Comparison of ENCODE assay signal across 8 mouse cellular contexts in genomic region chr13:114458886-114459700, GRCm38 (mm10). TPM values are rescaled to one million over a fixed set of nuclear protein-coding genes. Genes with fewer than 3 reads are reported as not detected.
DNase-seq lines count a peak whose midpoint lies in the region; ATAC-seq and TF ChIP-seq lines count a peak whose summit lies in the region.

TSS of gene Fst (minus strand) at chr13:114458951.

- H3K27me3 ChIP-seq in thymus, adult 2 months (ENCODE audit: control insufficient read depth, insufficient read depth, low read length): peaks cover 18% of the 10 kb centered on the region; the same call in 1 of the 2 replicates
- peaks cover 73% of the 10 kb centered on the region for H3K27me3 ChIP-seq in embryonic facial prominence, embryonic 10.5 days (replicated peaks; ENCODE audit: low read depth, poor library complexity, severe bottlenecking)
- peaks cover 18% of the 10 kb centered on the region for H3K27me3 ChIP-seq in heart, embryonic 14.5 days (ENCODE audit: control insufficient read depth, insufficient read depth, low read length)
- H3K27me3 ChIP-seq in limb, embryonic 11.5 days (ENCODE audit: control insufficient read depth, insufficient read depth, low read length): peaks cover 30% of the 10 kb centered on the region
- H3K27me3 ChIP-seq in midbrain, embryonic 16.5 days (ENCODE audit: control insufficient read depth, insufficient read depth, low read depth, low read length): peaks cover 6% of the 10 kb centered on the region

- TF ChIP-seq CTCF in thymus, adult 2 months (IDR thresholded peaks at IDR 0.05; ENCODE audit: borderline replicate concordance, control insufficient read depth, extremely low read depth, insufficient read depth, low read length, poor library complexity): no peak

- no peak within 1 kb of the TSS for H3K27ac ChIP-seq in thymus, adult 2 months (ENCODE audit: control insufficient read depth, insufficient read depth, low read length)
- H3K27ac ChIP-seq in embryonic facial prominence, embryonic 10.5 days (replicated peaks): peak within 1 kb of the TSS; percentile 83
- no peak within 1 kb of the TSS for H3K27ac ChIP-seq in heart, embryonic 14.5 days (replicated peaks in 1 of 2; ENCODE audit: control insufficient read depth in 1 of 2, insufficient read depth in 1 of 2, low read depth in 2 of 2, low read length in 2 of 2)
- no peak within 1 kb of the TSS for H3K27ac ChIP-seq in limb, embryonic 11.5 days (replicated peaks; ENCODE audit: low read depth, low read length)
- H3K27ac ChIP-seq in midbrain, embryonic 16.5 days (ENCODE audit: low read length): no peak within 1 kb of the TSS

- H3K4me3 ChIP-seq in thymus, adult 2 months (ENCODE audit: control insufficient read depth, insufficient read depth, low read length): peak within 1 kb of the TSS; percentile 32
- peak within 1 kb of the TSS; percentile 64 for H3K4me3 ChIP-seq in embryonic facial prominence, embryonic 10.5 days
- H3K4me3 ChIP-seq in heart, embryonic 14.5 days (ENCODE audit: control insufficient read depth in 1 of 2, insufficient read depth in 1 of 2, low read depth in 1 of 2, low read length in 2 of 2): peak within 1 kb of the TSS; percentile 64 to 68
- peak within 1 kb of the TSS; percentile 49 for H3K4me3 ChIP-seq in limb, embryonic 11.5 days (ENCODE audit: low read depth, low read length)
- H3K4me3 ChIP-seq in midbrain, embryonic 16.5 days (ENCODE audit: low read depth, low read length): peak within 1 kb of the TSS; percentile 62

- H3K4me1 ChIP-seq in thymus, adult 2 months (replicated peaks; ENCODE audit: control insufficient read depth, insufficient read depth, low read length): peaks cover 8% of the 10 kb centered on the region; the same call in 1 of the 2 replicates
- peaks cover 42% of the 10 kb centered on the region for H3K4me1 ChIP-seq in embryonic facial prominence, embryonic 10.5 days
- peaks cover 8 to 10% of the 10 kb centered on the region in 2 experiments; a peak in 3 of 4 replicates for H3K4me1 ChIP-seq in heart, embryonic 14.5 days (ENCODE audit: control insufficient read depth in 2 of 2, insufficient read depth in 2 of 2, low read length in 2 of 2)
- H3K4me1 ChIP-seq in limb, embryonic 11.5 days (ENCODE audit: control insufficient read depth, insufficient read depth, low read length): peaks cover 3% of the 10 kb centered on the region; the same call in 1 of the 2 replicates
- peaks cover 36% of the 10 kb centered on the region for H3K4me1 ChIP-seq in midbrain, embryonic 16.5 days (ENCODE audit: control insufficient read depth, insufficient read depth, low read length)

- H3K9me3 ChIP-seq in embryonic facial prominence, embryonic 10.5 days: no peaks in the 10 kb centered on the region
- no peaks in the 10 kb centered on the region for H3K9me3 ChIP-seq in heart, embryonic 14.5 days (ENCODE audit: control insufficient read depth, low read length)
- no peaks in the 10 kb centered on the region for H3K9me3 ChIP-seq in limb, embryonic 11.5 days (ENCODE audit: control insufficient read depth, low read length)
- H3K9me3 ChIP-seq in midbrain, embryonic 16.5 days (replicated peaks; ENCODE audit: control insufficient read depth, low read length, poor library complexity, severe bottlenecking): no peaks in the 10 kb centered on the region

- peak within 1 kb of the TSS; percentile 52 for H3K9ac ChIP-seq in heart, embryonic 14.5 days (ENCODE audit: low read length)
- peak within 1 kb of the TSS; percentile 56 for H3K9ac ChIP-seq in limb, embryonic 11.5 days (ENCODE audit: low read length)
- peak within 1 kb of the TSS; percentile 59 for H3K9ac ChIP-seq in midbrain, embryonic 16.5 days (ENCODE audit: low read depth, low read length)

- TF ChIP-seq POLR2A in thymus, adult 2 months (IDR thresholded peaks at IDR 0.05; ENCODE audit: control insufficient read depth, extremely low read depth, insufficient read depth, low read length, poor library complexity): no peak

- H3K36me3 ChIP-seq in thymus, adult 2 months (ENCODE audit: control insufficient read depth, insufficient read depth, low read length): no peaks in the 10 kb centered on the region
- peaks cover 2% of the 10 kb centered on the region; the same call in 1 of the 2 replicates for H3K36me3 ChIP-seq in embryonic facial prominence, embryonic 10.5 days (replicated peaks)
- H3K36me3 ChIP-seq in heart, embryonic 14.5 days (ENCODE audit: control insufficient read depth, insufficient read depth, low read length): no peaks in the 10 kb centered on the region
- H3K36me3 ChIP-seq in limb, embryonic 11.5 days (ENCODE audit: control insufficient read depth, insufficient read depth, low read length): no peaks in the 10 kb centered on the region
- no peaks in the 10 kb centered on the region for H3K36me3 ChIP-seq in midbrain, embryonic 16.5 days (ENCODE audit: control insufficient read depth, insufficient read depth, low read length)

- peak; percentile 9 for DNase-seq in thymus, adult 2 months
- DNase-seq in thymus, adult 18-20 months: no peak
- DNase-seq in embryonic facial prominence, embryonic 10.5 days (ENCODE audit: low spot score): peak; percentile 65
- peak; percentile 64 for DNase-seq in limb, embryonic 11.5 days (ENCODE audit: low spot score)
- DNase-seq in thymus, postnatal 36 days: peak; percentile 19 to 39
- DNase-seq in cerebellum, adult 11 months: no peak

- peak within 1 kb of the TSS; percentile 87 for H3K4me2 ChIP-seq in heart, embryonic 14.5 days (ENCODE audit: low read length)
- H3K4me2 ChIP-seq in limb, embryonic 11.5 days (ENCODE audit: low read depth, severe bottlenecking): peak within 1 kb of the TSS; percentile 93
- peak within 1 kb of the TSS; percentile 96 for H3K4me2 ChIP-seq in midbrain, embryonic 16.5 days (ENCODE audit: low read length)

- no peak for ATAC-seq in heart, embryonic 14.5 days (ENCODE audit: insufficient number of reproducible peaks, insufficient read depth, low FRiP score, low read depth)
- peak; percentile 18; the same call in 1 of the 2 replicates for ATAC-seq in limb, embryonic 11.5 days (ENCODE audit: insufficient number of reproducible peaks, low FRiP score, low TSS enrichment, low read depth)
- ATAC-seq in midbrain, embryonic 16.5 days: peak; percentile 63

- WGBS in thymus, adult 2 months: 2% methylated on average over 75 of the region's 77 CpGs
- under 1% methylated on average over 76 of the region's 77 CpGs for WGBS in embryonic facial prominence, embryonic 10.5 days
- WGBS in heart, embryonic 14.5 days: under 1% methylated on average over 69 of the region's 77 CpGs
- WGBS in limb, embryonic 11.5 days: under 1% methylated on average over 67 of the region's 77 CpGs
- under 1% methylated on average over 60 of the region's 77 CpGs for WGBS in midbrain, embryonic 16.5 days

RNA-seq across cellular contexts. Expression of gene Fst, which starts in this region (rescaled TPM):
- 2.1 and 2.3 TPM in 2 replicates for polyA plus RNA-seq in thymus, adult 2 months (2012; rRNA removed)
- 9.4 and 10.7 TPM in 2 replicates for polyA plus RNA-seq in embryonic facial prominence, embryonic 10.5 days (2016; fragmentation: Nextera tagmentation; extraction: Ambion mirVana)
- 3.2 and 5.8 TPM in 2 replicates for polyA plus RNA-seq in heart, embryonic 14.5 days (2014; fragmentation: Nextera tagmentation; extraction: Ambion mirVana)
- 11.3 and 12.8 TPM in 2 replicates for polyA plus RNA-seq in limb, embryonic 11.5 days (2014; fragmentation: Nextera tagmentation; extraction: Ambion mirVana)
- polyA plus RNA-seq in midbrain, embryonic 16.5 days (2015; fragmentation: Nextera tagmentation; extraction: Ambion mirVana): 4.2 and 5.4 TPM in 2 replicates

Comparison
In these comparisons a context has a peak if more than half of its experiments do, and no peak if none do; other contexts are left out.
1. DNase-seq: peak in thymus, adult 2 months (single experiment), embryonic facial prominence, embryonic 10.5 days (single experiment), limb, embryonic 11.5 days (single experiment) and thymus, postnatal 36 days (2 of 2); none in thymus, adult 18-20 months (0 of 2) and cerebellum, adult 11 months (single experiment).
2. Peak in every context shown above with its lines, with median percentiles within 50 percentile points of each other: H3K4me3 ChIP-seq, H3K4me2 ChIP-seq and H3K9ac ChIP-seq.